Mouse (Mus musculus) embryonic facial prominence, embryonic 11.5 days (tissue): ENCODE measurements around the gene Creb1. TPM values are rescaled to one million over a fixed set of nuclear protein-coding genes. Genes with fewer than 3 reads are reported as not detected.
"Not testable (repeated sequence)": the region's sequence is repeated elsewhere in the genome, so short reads cannot be mapped to it uniquely, and the experiment has no call there.

Source experiments
- ATAC-seq: fragments of 200-750 bp; cut with Nextera tagmentation; replicated peaks from 2 replicates; pipeline ENCODE4 v1.8.0; 2017; ENCODE audit warnings: low read depth; ENCODE audit not compliant: insufficient number of reproducible peaks, low FRiP score, low TSS enrichment
- DNase-seq: peaks from one replicate; pipeline ENCODE4 v3.0.0-alpha.2; 2015; ENCODE audit warnings: low spot score
- H3K27ac ChIP-seq: fragments of 300-500 bp; sonication (generic); replicated peaks from 2 replicates; pipeline ENCODE4 v1.5.1; 2014; ENCODE audit warnings: mild to moderate bottlenecking, low read depth, low read length, control low read depth
- H3K27me3 ChIP-seq: fragments of 300-500 bp; sonication (generic); 2 replicates; pipeline ENCODE4 v1.6.1; 2014; ENCODE audit warnings: mild to moderate bottlenecking, low read length, moderate library complexity, mixed read lengths; ENCODE audit not compliant: control insufficient read depth, insufficient read depth
- H3K36me3 ChIP-seq: fragments of 300-500 bp; sonication (generic); replicated peaks from 2 replicates; pipeline ENCODE4 v1.6.1; 2014; ENCODE audit warnings: low read depth, mild to moderate bottlenecking, low read length, moderate library complexity, mixed read lengths; ENCODE audit not compliant: control insufficient read depth, insufficient read depth
- H3K4me1 ChIP-seq: fragments of 300-500 bp; sonication (generic); 2 replicates; pipeline ENCODE4 v1.6.1; 2014; ENCODE audit warnings: low read length, mixed read lengths; ENCODE audit not compliant: control insufficient read depth, insufficient read depth
- H3K4me2 ChIP-seq: fragments of 300-500 bp; sonication (generic); 2 replicates; pipeline ENCODE4 v1.6.1; 2014; ENCODE audit warnings: low read depth, mild to moderate bottlenecking, control low read depth, low read length, moderate library complexity
- H3K4me3 ChIP-seq: fragments of 300-500 bp; sonication (generic); 2 replicates; pipeline ENCODE4 v1.5.1; 2014; ENCODE audit warnings: low read depth, low read length, control low read depth
- H3K9ac ChIP-seq: fragments of 300-500 bp; sonication (generic); replicated peaks from 2 replicates; pipeline ENCODE4 v1.6.1; 2014; ENCODE audit warnings: mild to moderate bottlenecking, control low read depth, low read length
- H3K9me3 ChIP-seq: fragments of 300-500 bp; sonication (generic); replicated peaks from 2 replicates; pipeline ENCODE4 v1.6.1; 2016; ENCODE audit warnings: mild to moderate bottlenecking, low read length, inconsistent platforms, mixed read lengths; ENCODE audit not compliant: control insufficient read depth
- WGBS: fragments of 180-500 bp; shearing (Covaris S2); extraction: QIAGEN DNeasy Blood & Tissue Kit; methylation state at CpG from one replicate; pipeline ENCODE4 v1.1.7; 2014; 5-methylcytosine and 5-hydroxymethylcytosine counted together
- polyA plus RNA-seq: library from polyadenylated mRNA; unstranded; fragments of >200 nt; fragmentation: Nextera tagmentation; extraction: Ambion mirVana; gene quantifications from 2 replicates; pipeline ENCODE4 v1.2.1, GENCODE M21; 2014

Gene Creb1
- polyA plus RNA-seq, 1 experiment from 2014 or later: 63.8 TPM

DNA sequence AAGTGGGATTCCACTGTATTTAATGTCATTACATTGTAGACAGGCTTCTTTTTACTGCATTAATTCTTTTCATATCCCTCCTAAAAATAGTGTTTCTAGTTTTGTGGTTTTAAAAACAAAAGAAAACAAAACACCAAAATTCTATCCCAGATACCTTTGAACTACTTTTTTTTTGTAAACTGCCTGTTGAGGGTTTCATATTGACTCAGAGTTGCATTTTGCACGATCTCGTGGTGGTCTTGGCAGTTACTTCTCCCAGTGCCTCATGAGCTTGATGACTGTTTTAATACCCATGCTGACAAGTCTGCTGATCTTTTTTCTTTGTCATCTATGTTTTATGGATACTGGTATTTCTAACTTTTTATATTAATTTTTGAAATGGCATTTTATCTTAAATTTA is 16.9 kb downstream of the Creb1 start:
- DNase-seq (no peak), ATAC-seq (no peak)
- 93% methylated on average over 2 of the region's 2 CpGs for WGBS

DNA sequence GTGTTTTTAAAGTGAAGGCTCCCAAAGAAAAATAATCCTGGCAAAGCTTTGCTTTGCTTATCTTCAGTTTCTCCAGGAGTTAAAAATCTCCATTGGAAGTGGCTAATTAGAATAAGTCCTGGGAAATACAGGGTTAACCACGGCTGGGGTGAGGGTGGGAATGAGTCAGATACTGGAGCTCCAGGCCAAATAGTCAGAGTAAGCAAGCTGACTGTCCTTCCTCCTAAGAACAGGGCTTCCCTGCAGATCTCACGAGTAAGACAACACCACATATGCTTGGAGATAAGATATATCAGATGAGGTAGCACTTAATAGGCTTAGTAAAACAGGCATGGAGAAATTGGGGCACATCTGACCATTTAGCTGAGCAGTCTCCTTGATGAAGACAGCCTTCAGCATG is 19.5 kb downstream of the Creb1 start:
- Histone ChIP-seq H3K27me3 (no peaks in the 10 kb centered on the region), H3K9me3 (no peaks in the 10 kb centered on the region), H3K4me1 (no peaks in the 10 kb centered on the region), H3K27ac (no peak overlapping the region), H3K36me3 (no peaks in the 10 kb centered on the region; the same call in 1 of the 2 replicates), H3K9ac (no peak overlapping the region), H3K4me2 (no peak overlapping the region), H3K4me3 (no peak overlapping the region)
- DNase-seq: no peak
- WGBS: 64% methylated on average over 2 of the region's 2 CpGs
- ATAC-seq: no peak

More for the DNA sequence above, 16.9 kb downstream of the Creb1 start:
- Histone ChIP-seq H3K27me3 (no peaks in the 10 kb centered on the region), H3K9ac (no peak overlapping the region), H3K4me1 (no peaks in the 10 kb centered on the region), H3K27ac (no peak overlapping the region), H3K36me3 (no peaks in the 10 kb centered on the region; the same call in 1 of the 2 replicates), H3K4me3 (no peak overlapping the region), H3K4me2 (no peak overlapping the region), H3K9me3 (no peaks in the 10 kb centered on the region)

DNA sequence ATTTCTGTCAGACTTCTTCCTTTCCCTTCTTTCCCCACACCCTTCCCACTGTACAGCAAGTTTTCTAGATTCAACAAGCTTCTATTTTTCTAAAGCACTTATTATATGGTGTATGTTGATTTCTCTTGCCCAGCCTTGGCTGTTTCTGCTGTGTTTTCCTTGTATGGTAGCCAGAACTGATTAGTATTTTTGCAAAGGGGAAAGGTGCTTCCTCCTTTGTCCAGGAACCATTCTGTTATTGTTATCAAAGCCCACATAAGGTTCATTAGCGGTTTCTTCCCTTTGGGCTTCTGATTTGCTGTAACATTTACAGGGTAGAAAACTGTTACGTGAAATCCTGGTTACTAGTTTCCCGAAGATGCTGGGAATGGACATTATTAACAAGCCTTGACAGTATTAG is 27.7 kb downstream of the Creb1 start:
- no peaks in the 10 kb centered on the region for H3K4me1 ChIP-seq
- H3K4me3 ChIP-seq: no peak overlapping the region
- DNase-seq (no peak), ATAC-seq (no peak)
- H3K9ac ChIP-seq: no peak overlapping the region
- no peaks in the 10 kb centered on the region for H3K9me3 ChIP-seq
- H3K27me3 ChIP-seq: no peaks in the 10 kb centered on the region
- H3K27ac ChIP-seq: no peak overlapping the region
- no peaks in the 10 kb centered on the region for H3K36me3 ChIP-seq
- no peak overlapping the region for H3K4me2 ChIP-seq
- 93% methylated on average over 3 of the region's 3 CpGs for WGBS

DNA sequence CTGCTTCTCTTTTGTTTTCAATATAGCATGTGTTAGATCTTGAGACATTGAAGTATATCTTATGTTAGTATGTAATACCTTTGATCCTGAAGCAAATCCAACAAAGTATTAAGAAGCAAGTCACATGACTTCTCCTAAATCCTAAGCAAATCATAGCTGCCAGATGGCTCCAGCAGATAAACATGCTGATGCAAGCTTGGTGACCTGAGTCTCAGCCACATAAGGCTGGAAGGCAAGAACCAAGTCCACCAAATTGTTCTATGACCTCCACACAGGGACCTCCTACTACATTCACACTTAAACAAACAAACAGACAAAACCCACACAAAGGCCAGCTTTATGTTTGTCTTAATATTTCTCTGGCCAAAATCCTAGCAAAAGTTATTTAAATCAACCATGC is 35.8 kb downstream of the Creb1 start:
- Histone ChIP-seq H3K4me1 (no peaks in the 10 kb centered on the region), H3K27me3 (no peaks in the 10 kb centered on the region), H3K4me3 (no peak overlapping the region), H3K9ac (no peak overlapping the region), H3K36me3 (no peaks in the 10 kb centered on the region; the same call in 1 of the 2 replicates), H3K4me2 (no peak overlapping the region), H3K9me3 (no peaks in the 10 kb centered on the region), H3K27ac (no peak overlapping the region)
- no peak for ATAC-seq
- no peak for DNase-seq

DNA sequence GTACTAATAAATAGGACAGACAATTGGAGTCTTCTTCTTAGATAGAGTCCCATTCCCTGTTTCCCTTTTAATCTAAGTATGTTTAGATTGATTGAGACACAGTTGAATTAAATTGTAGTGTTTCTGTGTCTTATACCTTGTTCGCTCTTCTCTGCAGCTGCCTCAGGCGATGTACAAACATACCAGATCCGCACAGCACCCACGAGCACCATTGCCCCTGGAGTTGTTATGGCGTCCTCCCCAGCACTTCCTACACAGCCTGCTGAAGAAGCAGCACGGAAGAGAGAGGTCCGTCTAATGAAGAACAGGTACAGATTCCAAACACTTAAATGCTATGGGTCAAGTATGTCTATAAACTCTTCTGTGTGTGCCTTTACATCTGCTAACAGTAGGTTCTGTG is 43.6 kb downstream of the Creb1 start:
- no peaks in the 10 kb centered on the region for H3K9me3 ChIP-seq
- no peak overlapping the region for H3K4me2 ChIP-seq
- no peak overlapping the region for H3K4me3 ChIP-seq
- no peak overlapping the region for H3K27ac ChIP-seq
- no peaks in the 10 kb centered on the region for H3K4me1 ChIP-seq
- no peak for DNase-seq
- H3K36me3 ChIP-seq: peaks cover 5% of the 10 kb centered on the region; the same call in 1 of the 2 replicates
- no peak overlapping the region for H3K9ac ChIP-seq
- no peak for ATAC-seq
- no peaks in the 10 kb centered on the region for H3K27me3 ChIP-seq
- 88% methylated on average over 7 of the region's 7 CpGs for WGBS

DNA sequence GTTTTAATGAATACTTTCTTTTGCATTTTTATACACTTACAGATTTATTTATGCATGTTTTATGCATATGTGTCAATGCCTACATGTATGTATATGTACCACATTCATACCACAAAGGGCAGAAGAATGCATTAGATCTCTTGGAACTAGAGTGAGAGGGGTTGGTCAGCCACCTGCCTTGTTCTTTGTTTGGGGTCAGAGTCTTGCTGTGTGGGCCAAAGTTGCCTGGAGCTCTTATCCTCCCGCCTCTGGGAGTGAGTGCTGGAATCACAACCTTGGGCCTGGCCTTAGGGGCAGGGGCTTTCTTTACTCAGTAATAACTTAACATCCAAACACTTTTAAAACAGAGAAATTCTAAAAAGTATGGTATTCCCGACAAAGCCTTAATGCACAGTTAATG is 44.3 kb downstream of the Creb1 start:
- H3K9ac ChIP-seq: no peak overlapping the region
- no peak for ATAC-seq
- peaks cover 5% of the 10 kb centered on the region; the same call in 1 of the 2 replicates for H3K36me3 ChIP-seq
- H3K27ac ChIP-seq: no peak overlapping the region
- H3K4me1 ChIP-seq: no peaks in the 10 kb centered on the region
- H3K4me3 ChIP-seq: no peak overlapping the region
- no peak overlapping the region for H3K4me2 ChIP-seq
- DNase-seq: no peak
- WGBS: 71% methylated on average over 2 of the region's 2 CpGs
- no peaks in the 10 kb centered on the region for H3K9me3 ChIP-seq
- no peaks in the 10 kb centered on the region for H3K27me3 ChIP-seq

DNA sequence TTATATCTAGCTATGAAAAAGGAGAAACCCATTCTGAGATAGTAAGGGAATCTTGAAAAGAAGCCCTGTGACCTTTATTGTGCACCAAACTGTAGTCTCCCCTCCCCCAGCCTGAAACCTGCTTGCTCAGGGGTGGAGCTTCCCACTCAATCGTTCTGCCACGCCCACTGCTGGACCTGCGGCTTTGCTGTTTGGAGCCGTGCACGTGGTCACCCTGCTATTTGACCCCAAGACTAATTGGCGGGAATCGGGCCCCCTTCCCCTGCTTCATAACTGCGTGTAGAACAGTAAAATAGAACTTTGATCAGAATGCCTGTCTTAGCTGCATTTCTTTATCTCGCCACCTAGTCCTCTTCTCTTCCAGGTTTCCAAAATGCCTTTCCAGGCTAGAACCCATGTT is 45.5 kb downstream of the Creb1 start:
- not testable (repeated sequence) for H3K27ac ChIP-seq, H3K4me2 ChIP-seq, ATAC-seq, H3K4me1 ChIP-seq, H3K4me3 ChIP-seq, H3K27me3 ChIP-seq, H3K9me3 ChIP-seq, H3K9ac ChIP-seq, H3K36me3 ChIP-seq, DNase-seq
- 53% methylated on average over 9 of the region's 9 CpGs for WGBS

DNA sequence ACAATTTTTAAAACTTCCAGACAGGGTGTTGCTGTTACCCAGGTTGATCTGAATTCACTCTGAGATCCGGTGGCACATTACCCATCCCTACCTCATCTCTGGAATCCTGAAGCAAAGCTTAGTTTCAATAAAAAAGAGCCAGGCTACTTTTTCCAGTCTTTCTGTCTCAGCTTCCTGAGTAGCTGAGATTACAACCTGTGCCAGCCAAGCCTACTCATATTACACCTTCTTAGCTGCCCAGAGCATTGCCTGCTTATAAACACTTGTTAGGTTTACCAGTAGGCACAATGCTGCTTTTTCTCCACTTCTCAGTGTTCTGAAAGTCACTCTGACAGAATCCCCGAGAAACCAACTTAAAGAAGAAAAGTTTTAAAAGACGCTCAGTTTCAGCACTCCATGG is 46.4 kb downstream of the Creb1 start:
- ATAC-seq: no peak
- Histone ChIP-seq H3K4me2 (no peak overlapping the region), H3K9ac (no peak overlapping the region), H3K27me3 (no peaks in the 10 kb centered on the region), H3K27ac (no peak overlapping the region), H3K4me3 (no peak overlapping the region), H3K36me3 (peaks cover 5% of the 10 kb centered on the region; the same call in 1 of the 2 replicates), H3K4me1 (no peaks in the 10 kb centered on the region), H3K9me3 (no peaks in the 10 kb centered on the region)
- 89% methylated on average over 3 of the region's 3 CpGs for WGBS
- no peak for DNase-seq
